Mouse (Mus musculus) cortical plate, adult 2 months (tissue): ENCODE data around the gene Eif2s1. TPM values are rescaled to one million over a fixed set of nuclear protein-coding genes. Genes with fewer than 3 reads are reported as not detected.

Source experiments
- H3K27ac ChIP-seq: fragments of 200-500 bp; 2 replicates; pipeline ENCODE4 v1.5.1; 2012; ENCODE audit warnings: low read length, control low read depth, inconsistent platforms; ENCODE audit not compliant: insufficient read depth
- H3K4me1 ChIP-seq: fragments of 200-500 bp; 2 replicates; pipeline ENCODE4 v1.6.1; 2011; ENCODE audit warnings: low read length; ENCODE audit not compliant: control insufficient read depth, insufficient read depth
- H3K4me3 ChIP-seq: fragments of 200-500 bp; 2 replicates; pipeline ENCODE4 v1.5.1; 2011; ENCODE audit warnings: mild to moderate bottlenecking, low read length, control low read depth; ENCODE audit not compliant: insufficient read depth
- CTCF ChIP-seq: fragments of 200-500 bp; IDR thresholded peaks from 2 replicates; pipeline ENCODE4 v1.5.1; 2011; ENCODE audit warnings: mild to moderate bottlenecking, control low read depth, low read length; ENCODE audit not compliant: insufficient read depth; ENCODE audit errors: extremely low read depth
- POLR2A ChIP-seq: fragments of 200-500 bp; IDR thresholded peaks from 2 replicates; pipeline ENCODE4 v1.6.1; 2011; ENCODE audit warnings: mild to moderate bottlenecking, low read length, control low read depth; ENCODE audit not compliant: insufficient read depth; ENCODE audit errors: extremely low read depth
- polyA plus RNA-seq: library from polyadenylated mRNA; depleted of rRNA; stranded (reverse); fragments of >200 nt; gene quantifications from 2 replicates; pipeline ENCODE4 v1.2.3, GENCODE M21; 2012; rRNA removed

The Eif2s1 gene
- 27.2 and 28.8 TPM in 2 replicates for polyA plus RNA-seq

DNA sequence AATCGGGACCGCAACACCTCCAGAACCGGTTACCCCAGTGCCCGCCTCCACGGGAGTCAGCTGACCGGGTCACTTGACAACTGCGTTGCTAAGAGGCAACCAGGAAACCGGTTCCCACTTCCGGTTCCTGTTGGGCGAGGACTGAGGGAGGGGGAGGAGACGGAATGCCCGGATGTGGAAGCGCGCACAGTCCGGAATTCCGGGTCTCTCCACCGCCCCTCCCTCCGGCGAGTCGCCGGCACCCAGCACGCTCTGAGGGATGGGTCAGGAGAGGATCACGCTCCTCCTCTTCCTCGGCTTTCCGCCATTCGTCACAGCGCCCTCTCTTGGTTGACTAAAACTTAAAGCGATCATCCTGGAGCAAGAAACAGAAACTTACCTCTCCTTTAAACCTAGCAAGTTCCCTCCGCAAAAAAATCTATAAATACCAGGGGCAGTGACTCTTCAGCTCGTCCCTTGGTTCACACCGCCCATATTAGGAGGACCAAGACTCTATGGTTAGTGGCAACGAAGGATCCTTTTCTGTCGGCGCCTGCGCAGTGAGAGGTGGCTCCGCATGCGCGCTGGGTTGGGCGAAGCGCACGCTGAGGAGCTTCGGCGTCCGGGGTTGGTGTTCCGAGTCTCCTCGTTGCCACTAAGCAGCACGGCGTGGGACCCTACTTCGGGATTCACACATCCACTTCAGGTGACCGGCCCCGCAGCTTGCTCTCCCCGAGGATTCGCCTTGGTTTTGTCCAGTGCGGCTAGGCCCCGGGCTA is at the start of gene Eif2s1, which contains the start of gene Atp6v1d:
Gene Eif2s1, plus strand, starts transcription at position 324 of the 758 bp plus-strand sequence.
Gene Atp6v1d, minus strand, starts transcription at position 143 of the 758 bp plus-strand sequence.
- peaks cover 7% of the 10 kb centered on the region for H3K4me1 ChIP-seq
- H3K27ac ChIP-seq, result peak within 1 kb of the TSS; percentile 53; the same call in 1 of the 2 replicates
- H3K4me3 ChIP-seq, result peak within 1 kb of the TSS; percentile 88
- peak; percentile 85 for TF ChIP-seq POLR2A
- peak; percentile 71 for TF ChIP-seq CTCF

DNA sequence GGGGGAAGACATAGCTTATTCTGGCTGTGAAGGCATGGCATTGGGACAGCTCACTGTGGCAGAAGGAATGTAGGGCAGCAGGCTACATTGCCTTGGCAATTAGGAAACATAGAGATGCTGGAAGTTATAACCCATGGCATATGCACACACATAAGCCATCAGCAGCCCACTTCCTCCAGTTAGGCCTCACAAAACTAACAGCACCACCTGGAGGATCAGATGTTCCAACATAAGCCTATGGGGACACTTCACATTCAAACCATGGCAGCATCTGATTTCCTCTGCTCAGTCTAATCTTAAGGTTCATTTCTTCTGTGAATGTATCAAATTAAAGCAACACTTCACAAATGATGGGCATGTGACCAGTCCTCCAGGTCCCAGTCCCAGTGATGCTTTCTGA is 47.2 kb upstream of the Eif2s1 start:
- Histone ChIP-seq H3K27ac (no peak overlapping the region), H3K4me1 (no peaks in the 10 kb centered on the region), H3K4me3 (no peak overlapping the region)
- TF ChIP-seq CTCF, result no peak
- TF ChIP-seq POLR2A, result no peak

DNA sequence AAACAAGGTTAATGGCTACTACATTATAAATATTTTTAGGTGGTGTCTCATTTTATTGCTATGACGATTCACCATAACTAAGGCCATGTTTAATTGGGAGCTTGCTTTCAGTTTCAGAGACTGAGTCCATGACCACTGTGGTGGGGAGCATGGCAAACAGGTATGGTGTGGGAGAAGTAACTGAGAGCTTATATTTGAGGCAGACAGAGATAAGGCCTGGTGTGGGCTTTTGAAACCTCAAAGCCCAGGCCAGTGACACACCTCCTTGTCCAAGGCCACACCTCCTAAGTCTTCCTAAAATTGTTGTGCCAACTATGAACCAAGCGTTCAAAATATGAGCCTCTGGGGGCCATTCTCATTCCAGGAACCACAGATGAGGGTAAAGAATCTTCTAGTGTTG is 27.1 kb upstream of the Eif2s1 start:
- H3K27ac ChIP-seq, result no peak overlapping the region
- H3K4me3 ChIP-seq, result no peak overlapping the region
- no peak for TF ChIP-seq POLR2A
- TF ChIP-seq CTCF, result no peak
- no peaks in the 10 kb centered on the region for H3K4me1 ChIP-seq

DNA sequence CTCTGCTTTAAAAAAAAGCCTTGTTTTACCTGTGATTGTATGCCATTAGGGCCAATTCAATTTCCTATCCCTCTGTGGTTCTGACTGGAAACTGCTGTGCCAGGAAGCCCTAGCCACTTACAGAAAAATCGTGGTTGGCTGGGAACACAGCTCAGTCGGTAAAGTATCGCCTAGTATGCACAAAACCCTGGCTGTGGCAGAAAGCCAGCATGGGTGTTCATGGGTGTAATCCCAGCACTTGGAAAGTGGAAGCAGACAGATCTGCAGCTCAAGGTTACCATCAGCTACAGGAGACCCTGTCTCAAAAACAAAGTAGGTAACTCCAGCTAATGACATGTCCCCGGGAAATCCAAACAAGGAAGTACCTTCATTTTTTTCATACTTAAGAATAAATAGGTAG is 21.7 kb upstream of the Eif2s1 start:
- no peak overlapping the region for H3K27ac ChIP-seq
- H3K4me1 ChIP-seq, result no peaks in the 10 kb centered on the region
- H3K4me3 ChIP-seq, result no peak overlapping the region
- TF ChIP-seq POLR2A (no peak), CTCF (no peak)

DNA sequence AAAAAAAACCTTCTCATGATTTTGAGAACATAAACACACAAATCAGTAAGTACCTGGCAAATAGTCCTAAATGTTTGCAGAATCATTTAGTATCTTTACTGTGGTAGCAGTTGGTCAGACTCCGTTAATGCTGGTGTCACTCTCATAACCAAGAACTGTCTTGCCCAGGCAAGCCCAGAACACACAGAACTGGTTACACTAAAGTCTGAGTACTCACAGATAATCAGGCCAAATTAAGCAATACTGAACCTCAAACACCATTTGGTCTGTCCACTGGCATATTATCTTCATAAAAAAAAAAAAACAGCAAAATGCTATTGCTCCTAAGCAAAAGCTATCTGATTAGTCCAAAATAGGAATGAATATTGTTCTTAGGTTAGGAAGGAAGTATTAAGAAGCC is 19.2 kb upstream of the Eif2s1 start:
- no peak for TF ChIP-seq POLR2A
- no peak for TF ChIP-seq CTCF
- Histone ChIP-seq H3K27ac (no peak overlapping the region), H3K4me3 (no peak overlapping the region), H3K4me1 (no peaks in the 10 kb centered on the region)

DNA sequence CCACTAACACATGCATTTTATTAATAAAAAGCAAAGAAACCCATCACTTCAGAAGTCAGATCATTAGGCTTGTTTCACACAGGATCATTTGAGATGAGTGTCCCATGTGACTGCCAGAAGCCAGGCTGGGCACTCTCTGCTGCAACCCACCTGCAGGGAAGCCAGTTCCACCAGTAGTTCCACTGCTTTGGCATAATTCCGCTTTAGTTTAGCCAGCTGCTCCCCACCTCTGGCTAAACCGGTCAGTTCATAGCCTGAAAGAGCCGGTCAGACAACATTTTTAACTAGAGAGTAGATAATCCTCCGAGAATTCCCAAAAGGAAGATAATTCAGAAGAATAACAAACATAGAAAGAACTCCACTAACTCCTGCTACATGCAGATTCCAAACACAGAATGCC is 13.4 kb upstream of the Eif2s1 start:
- no peak overlapping the region for H3K4me3 ChIP-seq
- no peak for TF ChIP-seq CTCF
- TF ChIP-seq POLR2A, result no peak
- no peaks in the 10 kb centered on the region for H3K4me1 ChIP-seq
- no peak overlapping the region for H3K27ac ChIP-seq

DNA sequence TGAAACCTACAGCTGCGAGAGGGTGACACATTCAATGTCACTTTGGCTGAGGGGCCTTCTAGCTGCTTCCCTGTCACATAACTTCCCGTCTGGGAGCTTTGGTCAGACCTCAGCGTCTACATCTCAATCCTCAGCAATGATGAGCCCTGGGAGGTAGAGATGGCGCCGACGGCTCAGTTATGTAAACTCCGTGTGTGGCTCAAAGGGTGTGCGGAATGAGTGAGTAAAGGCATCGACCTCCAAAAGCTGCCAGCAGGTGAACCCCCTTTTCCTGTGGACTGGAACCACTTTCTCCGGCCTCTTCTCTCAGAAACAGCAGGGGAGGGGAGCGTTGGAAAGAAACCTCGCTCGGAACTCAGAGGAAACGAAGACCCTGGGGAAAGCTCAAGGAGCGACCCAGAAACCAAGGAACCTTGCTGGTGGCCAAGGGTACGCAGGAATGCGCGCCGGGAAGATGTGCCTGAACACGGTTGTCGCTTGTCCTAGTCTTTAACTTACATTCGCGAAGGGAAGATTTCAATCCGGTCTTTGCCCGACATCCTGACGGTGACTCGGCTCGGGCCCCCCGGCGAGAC is 611 bp upstream of the Eif2s1 start:
- Histone ChIP-seq H3K27ac (peak overlapping the region; percentile 27; the same call in 1 of the 2 replicates), H3K4me3 (peak overlapping the region; percentile 88), H3K4me1 (peaks cover 7% of the 10 kb centered on the region)
- TF ChIP-seq CTCF, result no peak
- no peak for TF ChIP-seq POLR2A

DNA sequence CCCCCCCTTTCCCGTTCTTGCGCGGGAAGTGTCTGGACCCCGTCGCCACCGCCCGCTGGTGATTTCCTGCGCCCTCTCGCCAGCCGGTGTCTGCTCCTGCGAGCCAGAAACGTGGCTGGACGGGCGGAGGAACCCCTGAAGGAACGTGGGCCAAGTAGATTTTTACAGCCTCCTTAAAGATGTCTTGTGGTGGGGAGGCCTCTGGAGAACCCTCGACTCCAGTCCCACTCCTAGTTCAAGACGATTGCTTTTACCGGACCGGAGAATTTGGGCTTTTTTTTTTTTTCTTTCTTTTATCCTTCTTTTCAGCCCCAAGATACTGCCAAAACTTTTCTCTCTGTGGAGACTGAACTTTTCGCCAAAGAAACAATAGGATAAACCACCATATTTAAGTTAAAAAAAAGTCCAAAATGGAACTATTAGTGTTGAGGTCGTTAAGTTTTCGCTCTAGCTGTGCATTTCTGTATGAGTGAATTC is 673 bp downstream of the Eif2s1 start:
- H3K4me3 ChIP-seq, result peak overlapping the region; percentile 88
- TF ChIP-seq POLR2A (no peak), CTCF (no peak)

DNA sequence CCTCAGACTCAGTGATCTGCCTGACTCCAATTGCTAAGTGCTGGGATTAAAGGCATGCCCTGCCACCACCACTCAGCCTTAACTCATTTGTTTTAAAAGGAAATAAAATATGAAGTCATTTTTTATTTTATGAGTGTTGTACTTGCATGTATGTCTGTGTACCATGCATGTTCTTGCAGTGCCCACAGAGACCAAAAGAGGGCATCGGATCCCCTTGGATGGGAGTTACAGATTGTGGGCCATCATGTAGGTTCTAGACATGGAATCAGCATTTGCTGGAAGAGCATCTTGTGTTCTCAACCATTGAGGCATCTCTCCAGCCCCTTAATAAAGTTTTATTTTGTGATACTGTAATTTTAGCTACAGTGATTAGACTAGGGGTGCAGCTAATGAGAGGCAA is 3.8 kb downstream of the Eif2s1 start:
- Histone ChIP-seq H3K4me1 (no peaks in the 10 kb centered on the region; the same call in 1 of the 2 replicates), H3K27ac (no peak overlapping the region), H3K4me3 (no peak overlapping the region)
- TF ChIP-seq POLR2A (no peak), CTCF (no peak)

More for the DNA sequence above, 673 bp downstream of the Eif2s1 start:
- Histone ChIP-seq H3K27ac (no peak overlapping the region), H3K4me1 (peaks cover 7% of the 10 kb centered on the region)
